Mouse (Mus musculus): ENCODE data around the gene Tff1.
A peak's percentile ranks its signal among the peaks of the same experiment; 100 is the strongest.

The Tff1 gene

DNA sequence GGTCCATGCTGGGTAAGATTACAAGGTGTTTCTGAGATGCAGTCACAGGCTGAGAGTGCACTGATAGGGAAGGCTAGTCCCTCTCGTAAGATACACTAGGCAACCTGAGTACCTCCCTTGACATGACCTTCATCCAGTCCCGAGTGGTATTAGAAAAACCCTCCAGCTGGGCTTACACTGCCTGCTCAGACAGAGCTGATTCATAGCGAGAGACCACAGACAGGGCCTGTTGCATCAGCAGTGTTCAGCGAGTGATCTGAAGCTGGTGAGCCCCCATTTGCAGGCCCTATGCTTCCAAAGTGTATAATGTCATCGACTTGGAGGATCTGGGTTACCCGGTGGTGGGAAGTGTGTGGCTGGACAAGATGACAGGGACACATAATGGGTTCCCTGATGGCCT is at the start of gene Tff1:
Gene Tff1 (minus strand): TSS at position 151 of the 400 bp plus-strand sequence.
- DNase-seq = no peak

- no peak for DNase-seq
These were observed 46.8 kb upstream of the Tff1 start for GRCm38 (mm10) chr17:31211881-31212280.

- no peak for DNase-seq
These were observed 45.2 kb upstream of the Tff1 start for GRCm38 (mm10) chr17:31210299-31210698.

DNA sequence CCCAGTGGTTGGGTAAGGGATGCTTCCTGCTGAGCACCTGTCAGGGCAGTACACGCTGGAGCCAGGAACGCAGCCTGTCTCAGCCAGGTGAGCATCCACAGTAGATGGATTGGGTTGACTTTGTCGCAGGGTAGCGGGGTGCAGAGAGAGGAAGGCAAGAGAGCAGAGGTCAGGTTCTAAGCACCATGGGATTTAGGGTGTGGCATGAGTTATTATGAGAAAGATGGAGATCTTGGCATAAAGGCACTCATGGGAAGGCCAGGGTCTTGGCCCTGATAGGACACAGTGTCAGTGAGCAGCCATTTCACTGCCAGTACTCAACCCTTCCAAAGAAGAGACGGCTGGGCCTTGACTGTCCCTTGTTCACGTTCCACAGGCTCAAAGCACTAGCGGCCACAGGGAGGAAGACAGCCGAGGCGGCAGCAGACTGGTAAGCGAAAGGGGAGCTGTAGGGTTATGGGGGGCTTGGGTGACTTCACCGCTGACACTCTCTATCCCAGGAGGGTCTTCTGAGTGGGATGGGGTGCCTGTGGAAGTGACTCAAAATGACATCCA is 44.4 kb upstream of the Tff1 start:
- no peak for DNase-seq

- no peak for DNase-seq
These were observed 43.6 kb upstream of the Tff1 start for GRCm38 (mm10) chr17:31208654-31209053.

GRCm38 (mm10) chr17:31207771-31208334 is 42.8 kb upstream of the Tff1 start, which contains the start of gene Ubash3a:
Gene Ubash3a, plus strand, starts transcription at chr17:31207873.
- DNase-seq = no peak

DNA sequence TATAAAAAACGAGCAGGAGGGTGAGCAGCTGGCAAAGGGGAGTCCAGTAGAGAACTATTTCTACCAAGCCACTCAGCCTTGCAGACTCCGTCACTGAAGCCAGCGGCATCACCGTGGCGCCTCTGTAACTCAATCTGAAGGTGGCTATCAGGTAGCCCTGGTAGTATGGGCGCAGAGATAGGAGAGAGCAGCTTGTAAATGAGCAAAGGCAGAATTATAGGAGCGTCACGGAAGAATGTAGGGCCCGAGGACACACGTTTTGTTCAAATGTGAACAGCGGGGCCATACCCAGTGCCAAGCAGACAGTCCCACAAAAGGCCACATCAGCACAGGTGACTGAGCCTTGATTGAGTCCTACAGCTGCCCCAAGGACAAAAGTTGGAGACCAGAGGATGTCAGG is 33.8 kb upstream of the Tff1 start, which contains the start of gene Tmprss3:
Gene Tmprss3 (minus strand): TSS at position 101 of the 400 bp plus-strand sequence.
- no peak for DNase-seq

GRCm38 (mm10) chr17:31196283-31196682 is 31.2 kb upstream of the Tff1 start:
- no peak for DNase-seq

GRCm38 (mm10) chr17:31195207-31195606 is 30.1 kb upstream of the Tff1 start:
- no peak for DNase-seq

DNA sequence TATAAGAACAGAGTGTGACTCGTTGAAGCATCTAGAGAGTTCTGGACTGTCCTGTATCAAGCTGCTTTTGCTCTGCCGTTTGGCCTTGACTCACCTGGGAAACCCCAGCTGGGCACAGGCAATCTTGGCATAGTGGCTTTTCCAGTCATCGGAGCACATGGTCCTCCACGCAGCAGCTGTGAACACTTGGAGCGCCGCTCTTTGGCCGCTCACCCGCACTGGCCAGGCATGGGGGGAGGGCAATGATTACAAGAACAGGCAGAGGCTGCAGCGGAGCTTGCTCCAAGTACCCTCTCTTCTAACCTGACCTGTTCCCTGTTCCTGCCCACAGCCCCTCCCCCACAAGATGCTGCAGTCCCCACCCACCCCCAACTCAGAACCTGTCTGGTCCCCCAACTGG is 28.3 kb upstream of the Tff1 start:
- DNase-seq = no peak

- DNase-seq = no peak
These were observed 27.6 kb upstream of the Tff1 start for GRCm38 (mm10) chr17:31192663-31193062.

- DNase-seq = no peak
These were observed 26.7 kb upstream of the Tff1 start for GRCm38 (mm10) chr17:31191825-31192224.

GRCm38 (mm10) chr17:31187370-31187769 is 22.3 kb upstream of the Tff1 start:
- DNase-seq = peak; percentile 47 to 64

- no peak for DNase-seq
These were observed 19.4 kb upstream of the Tff1 start for GRCm38 (mm10) chr17:31184269-31184990.

- no peak for DNase-seq
These were observed 18.3 kb upstream of the Tff1 start for GRCm38 (mm10) chr17:31183180-31183974.

- DNase-seq = no peak
These were observed 16.4 kb upstream of the Tff1 start for GRCm38 (mm10) chr17:31181490-31181889.

GRCm38 (mm10) chr17:31176321-31176720 is 11.2 kb upstream of the Tff1 start:
- DNase-seq = no peak

DNA sequence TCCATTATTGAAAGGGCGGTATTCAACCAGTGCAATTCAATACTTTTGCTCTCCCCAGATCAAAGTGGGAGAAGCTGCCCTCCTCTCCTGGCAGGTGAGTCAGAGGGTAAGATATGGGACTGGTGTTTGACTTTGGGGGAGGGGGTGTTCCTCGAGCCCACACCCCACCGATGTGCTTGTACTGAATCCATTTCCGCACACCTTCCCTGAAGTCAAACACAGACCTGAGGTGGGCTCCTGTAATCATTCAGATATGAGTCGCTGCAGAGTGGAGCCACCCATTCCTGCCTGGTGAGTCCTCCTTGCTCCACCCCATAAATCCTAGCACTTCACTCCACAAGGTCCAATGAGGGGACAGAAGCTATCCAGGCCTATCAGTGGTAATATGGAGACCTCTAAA is 4.7 kb upstream of the Tff1 start:
- DNase-seq = no peak

- DNase-seq = no peak
These were observed 1.3 kb downstream of the Tff1 start for GRCm38 (mm10) chr17:31163821-31164220.

GRCm38 (mm10) chr17:31162607-31163006 is 2.5 kb downstream of the Tff1 start:
- DNase-seq = no peak

- DNase-seq = no peak
These were observed 4.8 kb downstream of the Tff1 start for GRCm38 (mm10) chr17:31160291-31160690.

GRCm38 (mm10) chr17:31157921-31158320 is 7.2 kb downstream of the Tff1 start:
- no peak for DNase-seq

DNA sequence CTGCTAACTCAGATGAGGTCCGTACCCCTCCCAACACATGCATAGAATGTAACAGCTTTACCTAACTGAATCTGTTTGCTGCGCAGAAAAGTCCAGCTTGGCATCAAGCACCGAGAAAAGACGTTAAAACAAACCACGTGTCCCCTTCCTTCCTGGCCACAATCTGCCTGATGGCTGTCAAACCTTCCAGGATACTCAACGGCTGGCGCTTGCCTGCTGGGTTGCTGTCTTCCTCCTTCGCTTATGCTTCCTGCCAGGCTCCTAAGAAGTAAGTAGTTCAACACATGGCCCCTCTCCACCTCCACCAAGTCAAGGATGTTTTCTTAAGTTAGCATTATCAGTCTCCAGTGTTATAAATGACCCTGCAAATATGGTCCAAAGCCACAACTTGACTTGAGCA is 11.3 kb downstream of the Tff1 start:
- no peak for DNase-seq

Data from spleen, adult 18-20 months (tissue).